Mouse (Mus musculus) kidney, embryonic 16.5 days (tissue): ENCODE results near the gene Rep15. TPM values are rescaled to one million over a fixed set of nuclear protein-coding genes. Genes with fewer than 3 reads are reported as not detected.

Experiments used
- ATAC-seq: fragments of 200-750 bp; cut with Nextera tagmentation; 2 replicates; pipeline ENCODE4 v1.8.0; 2017; ENCODE audit warnings: moderate TSS enrichment; ENCODE audit not compliant: low FRiP score, low TSS enrichment
- H3K27ac ChIP-seq: fragments of 300-500 bp; sonication (generic); 2 replicates; pipeline ENCODE4 v1.5.1; 2014; ENCODE audit warnings: low read length
- H3K27me3 ChIP-seq: fragments of 300-500 bp; sonication (generic); 2 replicates; pipeline ENCODE4 v1.6.1; 2014; ENCODE audit warnings: low read length, control low read depth, mixed read lengths; ENCODE audit not compliant: insufficient read depth
- H3K36me3 ChIP-seq: fragments of 300-500 bp; sonication (generic); 2 replicates; pipeline ENCODE4 v1.6.1; 2014; ENCODE audit warnings: low read length, control low read depth, mixed read lengths; ENCODE audit not compliant: insufficient read depth
- H3K4me1 ChIP-seq: fragments of 300-500 bp; sonication (generic); 2 replicates; pipeline ENCODE4 v1.6.1; 2014; ENCODE audit warnings: low read length, control low read depth, mixed read lengths; ENCODE audit not compliant: insufficient read depth
- H3K4me2 ChIP-seq: fragments of 300-500 bp; sonication (generic); replicated peaks from 2 replicates; pipeline ENCODE4 v1.6.1; 2014; ENCODE audit warnings: low read depth, low read length
- H3K4me3 ChIP-seq: fragments of 300-500 bp; sonication (generic); 2 replicates; pipeline ENCODE4 v1.5.1; 2014; ENCODE audit warnings: mild to moderate bottlenecking, low read length
- H3K9ac ChIP-seq: fragments of 300-500 bp; sonication (generic); replicated peaks from 2 replicates; pipeline ENCODE4 v1.6.1; 2014; ENCODE audit warnings: low read length
- H3K9me3 ChIP-seq: fragments of 300-500 bp; sonication (generic); 2 replicates; pipeline ENCODE4 v1.6.1; 2016; ENCODE audit warnings: low read length, control low read depth
- WGBS: fragments of 180-500 bp; shearing (Covaris S2); extraction: QIAGEN DNeasy Blood & Tissue Kit; methylation state at CpG from one replicate; pipeline ENCODE4 v1.1.7; 2014; 5-methylcytosine and 5-hydroxymethylcytosine counted together
- polyA plus RNA-seq: library from polyadenylated mRNA; unstranded; fragments of >200 nt; fragmentation: Nextera tagmentation; extraction: Ambion mirVana; gene quantifications from 2 replicates; pipeline ENCODE4 v1.2.1, GENCODE M21; 2015

Rep15 gene
- polyA plus RNA-seq, 1 experiment from 2014 or later = 1.1 TPM

GRCm38 (mm10) chr6:147023568-147023967 is 8.8 kb upstream of the Rep15 start:
- Histone ChIP-seq H3K9ac (no peak overlapping the region), H3K9me3 (no peaks in the 10 kb centered on the region), H3K36me3 (peaks cover 56% of the 10 kb centered on the region), H3K4me3 (no peak overlapping the region), H3K4me2 (no peak overlapping the region), H3K27me3 (no peaks in the 10 kb centered on the region), H3K4me1 (no peaks in the 10 kb centered on the region), H3K27ac (no peak overlapping the region)
- ATAC-seq = no peak

GRCm38 (mm10) chr6:147024761-147025160 is 7.6 kb upstream of the Rep15 start:
- no peaks in the 10 kb centered on the region for H3K9me3 ChIP-seq
- peaks cover 52% of the 10 kb centered on the region for H3K36me3 ChIP-seq
- H3K4me3 ChIP-seq = no peak overlapping the region
- no peak for ATAC-seq
- H3K27me3 ChIP-seq = no peaks in the 10 kb centered on the region
- no peak overlapping the region for H3K4me2 ChIP-seq
- no peak overlapping the region for H3K27ac ChIP-seq
- WGBS = 89% methylated on average over 3 of the region's 3 CpGs
- no peaks in the 10 kb centered on the region for H3K4me1 ChIP-seq
- H3K9ac ChIP-seq = no peak overlapping the region

- H3K27ac ChIP-seq = no peak overlapping the region
- 88% methylated on average over 2 of the region's 2 CpGs for WGBS
- ATAC-seq = no peak
- H3K4me2 ChIP-seq = no peak overlapping the region
- H3K4me3 ChIP-seq = no peak overlapping the region
- peaks cover 47% of the 10 kb centered on the region for H3K36me3 ChIP-seq
- no peaks in the 10 kb centered on the region for H3K4me1 ChIP-seq
- H3K27me3 ChIP-seq = no peaks in the 10 kb centered on the region
- no peak overlapping the region for H3K9ac ChIP-seq
- no peaks in the 10 kb centered on the region for H3K9me3 ChIP-seq
Measured at GRCm38 (mm10) chr6:147028396-147028795, 4.0 kb upstream of the Rep15 start.

- H3K9me3 ChIP-seq = no peaks in the 10 kb centered on the region
- 93% methylated on average over 9 of the region's 9 CpGs for WGBS
Measured at GRCm38 (mm10) chr6:147029591-147029990, 2.8 kb upstream of the Rep15 start.

GRCm38 (mm10) chr6:147030096-147030885 is 2.1 kb upstream of the Rep15 start:
- Histone ChIP-seq H3K36me3 (peaks cover 40% of the 10 kb centered on the region), H3K9ac (no peak overlapping the region), H3K9me3 (no peaks in the 10 kb centered on the region), H3K4me3 (no peak overlapping the region), H3K27ac (no peak overlapping the region), H3K27me3 (no peaks in the 10 kb centered on the region), H3K4me2 (no peak overlapping the region), H3K4me1 (no peaks in the 10 kb centered on the region)
- no peak for ATAC-seq
- 90% methylated on average over 15 of the region's 15 CpGs for WGBS

More at GRCm38 (mm10) chr6:147029591-147029990, 2.8 kb upstream of the Rep15 start:
- ATAC-seq = no peak
- H3K27me3 ChIP-seq = no peaks in the 10 kb centered on the region
- no peak overlapping the region for H3K4me2 ChIP-seq
- H3K9ac ChIP-seq = no peak overlapping the region
- H3K4me1 ChIP-seq = no peaks in the 10 kb centered on the region
- H3K36me3 ChIP-seq = peaks cover 45% of the 10 kb centered on the region
- no peak overlapping the region for H3K27ac ChIP-seq
- no peak overlapping the region for H3K4me3 ChIP-seq

GRCm38 (mm10) chr6:147042291-147043290 is 10.2 kb downstream of the Rep15 start, which contains the start of gene Mrps35:
Mrps35 (plus strand) TSS chr6:147042764.
- Histone ChIP-seq H3K4me3 (peak within 1 kb of the TSS; percentile 90), H3K4me1 (peaks cover 9% of the 10 kb centered on the region), H3K36me3 (peaks cover 4% of the 10 kb centered on the region; the same call in 1 of the 2 replicates), H3K9me3 (no peaks in the 10 kb centered on the region), H3K9ac (peak within 1 kb of the TSS; percentile 99), H3K27me3 (0 out of 2 replicates have a peak, but pooled peaks cover 2% of the 10 kb centered on the region), H3K4me2 (peak within 1 kb of the TSS; percentile 76), H3K27ac (peak within 1 kb of the TSS; percentile 83)
- ATAC-seq = peak; percentile 99
- WGBS = 3% methylated on average over 66 of the region's 66 CpGs

- Histone ChIP-seq H3K9ac (peak overlapping the region; percentile 99), H3K4me1 (peaks cover 9% of the 10 kb centered on the region), H3K27me3 (0 out of 2 replicates have a peak, but pooled peaks cover 2% of the 10 kb centered on the region), H3K27ac (no peak overlapping the region), H3K36me3 (peaks cover 11% of the 10 kb centered on the region; the same call in 1 of the 2 replicates), H3K4me2 (peak overlapping the region; percentile 76), H3K4me3 (peak overlapping the region; percentile 90), H3K9me3 (no peaks in the 10 kb centered on the region)
- 54% methylated on average over 7 of the region's 7 CpGs for WGBS
- ATAC-seq = no peak
Measured at GRCm38 (mm10) chr6:147043633-147044032, 11.2 kb downstream of the Rep15 start.

- no peak overlapping the region for H3K4me2 ChIP-seq
- no peak for ATAC-seq
- no peak overlapping the region for H3K4me3 ChIP-seq
- peaks cover 46% of the 10 kb centered on the region for H3K36me3 ChIP-seq
- no peaks in the 10 kb centered on the region for H3K9me3 ChIP-seq
- no peak overlapping the region for H3K9ac ChIP-seq
- WGBS = 97% methylated on average over 13 of the region's 13 CpGs
- H3K27ac ChIP-seq = no peak overlapping the region
- no peaks in the 10 kb centered on the region for H3K4me1 ChIP-seq
- H3K27me3 ChIP-seq = no peaks in the 10 kb centered on the region
Measured at GRCm38 (mm10) chr6:147049239-147049805, 16.9 kb downstream of the Rep15 start.

- H3K9ac ChIP-seq = no peak overlapping the region
- H3K27ac ChIP-seq = no peak overlapping the region
- no peak for ATAC-seq
- no peak overlapping the region for H3K4me2 ChIP-seq
- H3K4me1 ChIP-seq = no peaks in the 10 kb centered on the region
- WGBS = 95% methylated on average over 8 of the region's 8 CpGs
- H3K27me3 ChIP-seq = no peaks in the 10 kb centered on the region
- no peaks in the 10 kb centered on the region for H3K9me3 ChIP-seq
- peaks cover 51% of the 10 kb centered on the region for H3K36me3 ChIP-seq
- H3K4me3 ChIP-seq = no peak overlapping the region
Measured at GRCm38 (mm10) chr6:147051666-147052065, 19.3 kb downstream of the Rep15 start.
